Mouse (Mus musculus) liver (tissue): ENCODE results near the gene 2210016F16Rik.
"Not testable (repeated sequence)": the region's sequence is repeated elsewhere in the genome, so short reads cannot be mapped to it uniquely, and the experiment has no call there.

Experiments
- DNase-seq: peaks from one replicate; pipeline ENCODE4 v3.0.0-alpha.2; 2020; ENCODE audit warnings: mixed read lengths

Gene 2210016F16Rik

DNA sequence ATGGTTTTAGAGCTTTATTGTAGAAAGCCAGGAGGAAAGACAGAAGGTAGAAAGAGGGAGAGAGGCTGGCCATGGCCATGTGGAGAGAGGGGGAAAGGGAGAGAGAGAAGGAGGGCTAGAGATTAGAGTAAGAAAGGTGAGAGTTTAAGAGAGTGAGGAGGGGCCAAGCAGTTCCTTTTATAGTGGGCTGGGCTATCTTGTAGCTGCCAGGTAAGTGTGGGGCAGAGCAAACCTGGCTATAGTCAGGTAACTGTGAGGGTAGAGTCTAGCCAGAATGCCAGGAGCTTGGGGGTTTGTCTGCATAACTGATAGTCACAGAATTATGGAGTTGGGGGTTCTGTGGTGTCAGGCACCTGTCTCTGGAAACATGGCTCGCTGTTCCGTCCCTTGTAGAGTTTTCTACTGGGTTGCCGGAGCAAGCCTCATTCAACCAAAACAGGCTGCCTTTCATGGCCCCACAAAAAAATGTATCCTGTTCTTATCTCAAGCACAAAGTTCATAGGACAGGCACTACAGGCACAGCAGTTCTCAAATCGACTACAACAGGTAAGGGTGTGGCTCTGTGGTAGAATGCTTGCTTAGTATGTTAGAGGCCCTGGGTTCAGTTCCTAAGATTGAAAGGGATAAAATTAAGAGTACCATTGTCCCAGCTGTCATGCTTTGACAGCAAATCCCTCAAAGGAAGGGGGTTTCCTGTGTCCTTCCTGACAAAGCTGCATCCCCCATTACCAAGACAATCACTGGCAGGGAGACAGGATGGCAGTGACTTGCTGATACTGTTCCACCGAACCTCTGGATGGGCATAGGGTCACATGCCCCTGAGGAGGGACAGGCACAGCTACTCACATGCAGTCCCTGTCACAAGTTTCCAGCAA, 12.5 kb downstream of the 2210016F16Rik start:
- DNase-seq, result no peak

DNA sequence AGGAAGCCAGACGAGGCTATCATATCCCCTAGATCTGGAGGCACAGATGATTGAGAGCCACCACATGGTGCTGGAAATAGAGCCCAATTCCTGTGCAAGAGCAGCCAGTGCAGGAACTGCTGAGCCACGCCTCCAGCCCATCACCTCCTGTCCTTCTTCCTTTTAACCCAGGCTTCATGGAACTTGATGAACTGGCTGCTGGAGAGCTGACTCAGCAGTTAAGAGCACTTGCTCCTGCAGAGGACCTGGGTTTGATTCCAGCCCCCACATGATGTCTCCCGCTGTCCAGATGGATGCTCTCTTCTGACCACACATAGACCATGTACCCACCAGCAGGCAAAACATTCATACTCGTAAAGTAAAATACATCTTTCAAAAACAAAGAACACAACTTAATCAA, 16.2 kb downstream of the 2210016F16Rik start:
- DNase-seq, result no peak

DNA sequence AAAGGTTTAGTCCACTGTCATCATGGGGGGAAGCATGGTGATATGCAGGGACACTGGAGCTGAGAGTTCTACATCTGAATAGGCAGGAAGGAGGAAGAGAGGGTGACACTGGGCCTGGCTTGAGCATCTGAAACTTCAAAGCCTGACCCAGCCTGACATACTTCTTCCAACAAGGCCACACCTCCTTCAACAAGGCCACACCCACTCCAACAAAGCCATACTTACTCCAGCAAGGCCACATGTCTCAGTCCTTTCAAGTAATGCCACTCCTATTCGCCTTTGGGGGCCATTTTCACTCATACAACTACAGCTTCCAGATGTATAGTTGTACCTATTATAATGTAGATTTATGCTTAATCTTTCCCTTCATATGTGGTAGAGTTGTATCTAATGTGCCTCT, 17.4 kb downstream of the 2210016F16Rik start:
- DNase-seq, result no peak

DNA sequence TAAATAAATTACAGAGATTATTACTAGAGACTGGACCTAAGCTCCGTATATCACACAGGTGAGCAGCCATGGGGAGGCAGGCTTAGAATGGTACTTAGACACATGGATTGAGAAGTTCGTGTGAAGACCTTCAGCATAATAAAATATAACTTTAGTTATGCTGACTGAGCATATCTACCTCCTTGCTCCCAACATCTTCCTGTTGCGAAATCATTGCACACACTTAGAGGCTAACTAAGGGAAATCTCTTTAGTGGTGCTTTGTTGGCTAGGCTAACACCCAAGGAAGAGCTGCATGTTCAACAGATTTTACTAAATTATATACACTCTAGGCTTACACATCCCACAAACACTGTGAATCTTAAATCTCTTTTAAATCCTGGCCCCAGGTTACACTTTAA, 18.7 kb downstream of the 2210016F16Rik start:
- DNase-seq, result no peak

DNA sequence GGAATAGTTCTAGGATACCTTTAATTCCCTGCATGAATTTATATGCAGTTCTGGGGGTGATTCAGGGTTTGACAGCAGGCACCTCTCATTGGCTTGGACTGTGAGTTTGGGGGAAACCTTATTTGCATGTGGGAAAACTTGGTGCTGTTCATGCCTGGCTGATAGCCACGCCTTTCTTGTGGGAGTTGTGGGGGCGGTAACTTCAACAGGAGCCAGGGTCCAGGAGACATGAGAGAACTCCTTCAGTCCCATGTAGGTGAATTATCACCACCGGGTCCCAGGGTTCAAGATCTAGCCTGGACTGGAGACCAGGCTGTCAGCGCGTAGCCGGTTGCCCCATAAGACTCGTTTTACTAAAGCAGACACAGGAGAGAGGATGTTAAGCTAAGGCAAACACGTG, 19.8 kb downstream of the 2210016F16Rik start:
- not testable (repeated sequence) for DNase-seq

DNA sequence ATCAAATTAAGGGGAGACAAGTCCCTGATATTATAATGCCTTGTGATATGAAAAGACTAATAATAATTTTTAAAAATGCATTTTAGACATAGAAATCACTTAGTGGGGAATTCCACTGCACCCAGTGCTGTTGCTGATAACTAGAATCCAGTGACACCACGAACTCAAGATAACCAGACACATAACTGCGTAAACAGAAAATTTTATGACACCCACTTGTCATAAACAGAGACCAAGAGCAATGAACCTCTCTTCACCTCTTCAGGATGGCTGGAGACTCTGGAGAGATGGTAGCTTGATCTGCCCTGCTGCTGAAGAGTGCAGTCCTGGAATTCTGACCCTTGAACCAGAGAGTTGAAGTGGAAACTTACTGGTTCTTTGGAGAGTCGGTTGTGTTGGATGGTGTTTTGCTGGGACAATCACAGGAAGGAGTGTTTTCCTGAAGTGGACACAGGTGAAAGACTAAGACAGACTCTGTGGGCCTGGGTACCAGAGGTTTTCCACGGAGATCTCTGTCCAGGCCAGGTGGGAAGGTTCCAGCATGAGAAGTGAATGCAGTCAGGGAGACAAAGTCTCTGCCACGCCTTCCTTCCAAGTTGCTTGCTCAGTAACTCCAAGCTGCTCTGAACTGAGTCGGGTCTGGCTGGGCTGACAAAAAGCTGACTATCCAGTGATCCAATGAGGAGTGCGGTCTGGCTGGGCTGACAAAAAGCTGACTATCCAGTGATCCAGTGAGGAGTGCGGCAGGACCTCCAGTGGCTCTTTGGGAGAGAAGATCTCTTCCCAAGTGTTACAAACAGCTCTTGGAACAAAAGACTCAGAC, 20.5 kb downstream of the 2210016F16Rik start:
- no peak for DNase-seq

DNA sequence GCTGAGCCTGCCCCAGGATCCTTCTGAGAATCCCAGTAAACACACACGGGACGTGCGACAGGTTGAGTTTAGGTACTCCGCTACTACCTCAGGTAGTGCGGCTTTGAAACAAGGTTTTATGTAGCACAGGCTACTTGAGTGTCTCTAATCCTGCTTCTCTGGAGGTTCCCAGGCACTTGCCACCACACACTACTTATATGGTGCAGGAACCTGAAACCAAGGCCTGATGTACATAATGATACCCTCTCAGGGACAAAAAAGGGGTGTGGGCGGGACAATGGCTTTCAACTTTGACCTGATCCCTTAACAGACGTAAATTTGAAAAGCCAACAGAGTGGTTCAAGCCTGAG, 25.7 kb downstream of the 2210016F16Rik start:
- no peak for DNase-seq

DNA sequence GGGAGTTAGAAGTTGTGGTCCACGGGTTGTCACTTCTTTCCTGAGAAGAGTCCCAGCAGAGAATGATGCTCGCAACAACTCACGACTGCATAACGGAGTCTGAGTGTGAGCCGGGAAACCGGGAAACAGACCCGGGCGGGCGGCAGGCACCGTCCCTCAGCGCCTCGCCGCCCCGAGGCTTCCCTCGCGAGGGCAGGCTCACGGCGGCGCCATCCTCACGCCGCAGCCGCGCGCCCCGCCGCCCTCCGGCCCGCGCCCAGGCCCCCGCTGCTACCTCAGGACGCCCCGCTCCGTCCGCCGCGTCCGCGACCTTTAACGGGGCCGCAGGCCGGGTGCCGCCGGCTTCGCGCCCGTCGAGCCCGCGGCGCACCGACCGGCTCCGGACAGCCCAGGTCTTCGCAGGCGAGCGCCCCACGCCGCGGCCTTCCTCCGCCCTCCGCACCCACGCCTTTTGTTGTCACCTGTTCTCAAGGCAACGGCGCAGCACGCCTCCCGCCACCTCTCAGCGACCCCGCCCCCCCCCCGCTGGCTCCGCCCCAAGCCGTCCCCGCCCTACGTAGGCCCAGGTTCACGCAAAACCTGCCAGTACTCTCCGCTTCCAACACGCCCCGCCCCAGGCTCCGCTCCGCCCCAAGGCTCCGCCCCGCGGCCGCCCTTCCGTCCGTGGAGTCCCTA, 26.3 kb downstream of the 2210016F16Rik start, which contains the start of gene Kif27:
Kif27 (minus strand) TSS at position 494 of the 675 bp plus-strand sequence.
- peak; percentile 96 for DNase-seq

DNA sequence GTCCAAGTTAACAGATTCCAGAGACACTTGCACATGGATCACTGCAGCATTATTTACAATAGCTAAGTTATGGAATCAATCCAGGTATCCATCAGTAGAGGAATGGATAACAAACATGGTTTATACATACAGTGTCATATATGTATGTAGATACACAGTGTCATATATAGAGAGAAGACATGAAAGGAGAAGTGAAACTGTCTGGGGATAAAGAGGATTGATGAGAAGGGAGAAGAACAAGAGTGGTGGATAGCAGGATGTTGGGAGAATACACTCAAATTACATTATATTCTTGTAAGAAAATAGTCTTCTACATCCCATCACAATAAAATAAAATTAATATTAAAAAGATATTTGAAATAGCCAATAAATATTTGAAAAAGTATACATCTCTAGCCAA, 32.0 kb downstream of the 2210016F16Rik start:
- DNase-seq, result no peak

DNA sequence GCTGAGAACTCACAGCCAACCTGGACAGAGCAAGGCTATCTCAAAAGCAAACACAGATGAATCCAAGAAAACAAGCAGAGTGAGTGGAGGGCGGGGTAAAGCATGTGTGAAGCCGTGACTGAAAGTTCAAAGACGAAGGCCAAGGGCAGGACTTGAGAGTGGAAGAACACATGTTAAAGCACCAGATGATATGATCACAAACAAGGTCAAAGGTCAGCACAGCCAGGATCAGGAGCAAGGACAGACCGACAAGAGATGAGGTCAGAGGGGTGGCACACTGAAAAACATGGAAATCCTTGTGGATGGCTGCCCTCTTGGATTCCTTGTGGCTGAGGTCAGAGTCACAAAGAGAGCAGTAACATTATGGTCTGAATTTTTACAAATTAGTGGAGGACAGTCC, 34.4 kb downstream of the 2210016F16Rik start:
- DNase-seq, result no peak

DNA sequence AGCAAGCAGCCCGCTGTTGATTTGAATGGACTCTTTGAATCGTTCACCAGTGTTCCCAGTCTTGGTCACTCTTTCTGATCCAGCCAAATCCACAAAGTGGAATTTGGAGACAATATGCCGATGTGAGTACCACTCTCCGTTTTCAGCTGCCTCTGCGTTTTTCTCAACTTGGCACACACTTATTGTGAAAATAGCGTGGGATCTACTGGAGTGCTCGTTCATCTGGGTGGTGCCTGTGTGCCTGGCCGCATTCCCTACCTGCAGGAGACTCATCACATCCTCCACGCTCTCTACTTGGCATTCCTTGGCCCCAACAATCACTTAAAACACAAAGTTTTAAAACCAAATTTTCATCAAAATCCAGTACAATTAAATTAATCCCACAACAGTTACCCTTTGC, 40.5 kb downstream of the 2210016F16Rik start:
- no peak for DNase-seq

DNA sequence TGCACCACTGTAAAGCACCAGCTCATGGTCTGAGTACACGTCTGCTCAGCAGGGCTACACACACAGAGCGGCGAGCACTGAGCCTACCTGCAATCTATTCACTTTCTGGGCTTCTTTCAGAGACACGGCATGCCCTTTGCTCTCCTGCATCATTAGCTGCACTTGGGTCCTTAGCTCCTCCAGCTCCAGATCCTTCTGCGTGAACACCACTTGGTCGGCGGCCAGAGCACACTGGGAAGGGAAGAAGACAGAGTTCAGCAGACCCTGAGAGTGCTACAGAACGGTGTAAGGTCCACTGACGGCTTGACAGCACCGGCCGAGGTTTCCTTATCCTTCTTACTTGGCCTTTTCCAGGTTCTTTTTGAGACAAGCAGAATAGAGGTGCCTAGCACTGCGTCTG, 47.6 kb downstream of the 2210016F16Rik start:
- DNase-seq, result no peak

DNA sequence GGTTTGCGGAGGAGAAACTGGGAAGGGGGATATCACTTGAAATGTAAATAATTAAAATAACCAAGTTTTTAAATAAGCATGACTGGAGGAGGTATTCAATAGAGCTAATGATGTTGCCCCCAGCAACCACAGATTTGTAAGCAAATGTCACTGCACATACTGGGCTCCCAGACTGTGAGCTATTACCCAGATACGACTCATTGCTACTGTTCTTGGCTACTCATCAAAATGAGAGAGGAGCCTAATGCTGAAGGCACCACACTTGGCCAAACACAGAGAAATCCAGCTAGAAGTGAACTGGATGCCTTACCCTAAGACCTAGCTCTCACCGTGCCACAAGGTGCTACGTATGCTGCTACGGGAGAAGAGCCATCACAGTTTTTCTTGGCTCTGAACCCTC, 50.9 kb downstream of the 2210016F16Rik start:
- DNase-seq, result no peak
